Mouse (Mus musculus): ENCODE data around the gene Kif5c.

Gene Kif5c

DNA sequence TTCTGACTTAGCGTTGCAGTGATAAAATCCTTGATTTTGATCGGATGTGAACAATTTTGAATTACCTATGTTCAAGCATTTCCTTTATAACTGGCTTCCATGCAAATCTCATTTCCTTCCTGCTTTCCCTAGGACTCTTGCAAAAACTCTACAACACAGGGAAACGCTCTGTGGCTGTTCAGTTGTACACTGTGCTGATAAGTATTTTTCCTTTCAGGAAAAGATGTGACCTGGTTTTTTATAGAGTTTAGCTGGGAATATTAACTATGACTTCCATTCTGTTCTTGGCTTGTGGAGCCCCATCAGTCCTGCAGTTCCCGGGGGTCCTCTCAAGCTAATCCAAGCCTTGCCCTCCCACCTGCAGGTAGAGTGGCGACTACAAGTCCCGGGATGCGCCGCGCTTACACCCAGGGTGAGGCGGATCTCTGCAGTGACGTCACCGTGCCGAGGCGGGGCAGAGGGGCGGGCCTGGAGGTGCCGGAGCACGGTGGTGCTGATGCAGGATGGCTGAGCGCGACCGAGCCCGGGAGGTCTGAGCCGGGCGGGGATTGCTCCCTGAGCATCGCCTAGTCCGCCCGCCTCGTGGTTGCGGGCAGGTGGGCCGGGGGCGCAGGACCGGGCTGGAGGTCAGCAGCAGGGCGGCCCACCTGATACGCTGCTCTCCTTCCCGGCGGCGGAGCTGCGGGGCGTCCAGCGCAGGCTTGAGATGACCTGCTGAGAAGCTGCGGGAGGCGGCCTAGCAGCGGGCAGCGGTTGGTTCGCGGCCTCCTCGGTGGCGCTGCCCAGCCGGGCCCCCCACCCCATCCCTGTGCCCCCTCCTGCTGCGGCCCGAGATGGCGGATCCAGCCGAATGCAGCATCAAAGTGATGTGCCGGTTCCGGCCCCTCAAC is at the start of gene Kif5c:
Gene Kif5c (plus strand): TSS at position 470 of the 890 bp plus-strand sequence.
- DNase-seq (ENCODE audit: low spot score): peak; percentile 53

DNA sequence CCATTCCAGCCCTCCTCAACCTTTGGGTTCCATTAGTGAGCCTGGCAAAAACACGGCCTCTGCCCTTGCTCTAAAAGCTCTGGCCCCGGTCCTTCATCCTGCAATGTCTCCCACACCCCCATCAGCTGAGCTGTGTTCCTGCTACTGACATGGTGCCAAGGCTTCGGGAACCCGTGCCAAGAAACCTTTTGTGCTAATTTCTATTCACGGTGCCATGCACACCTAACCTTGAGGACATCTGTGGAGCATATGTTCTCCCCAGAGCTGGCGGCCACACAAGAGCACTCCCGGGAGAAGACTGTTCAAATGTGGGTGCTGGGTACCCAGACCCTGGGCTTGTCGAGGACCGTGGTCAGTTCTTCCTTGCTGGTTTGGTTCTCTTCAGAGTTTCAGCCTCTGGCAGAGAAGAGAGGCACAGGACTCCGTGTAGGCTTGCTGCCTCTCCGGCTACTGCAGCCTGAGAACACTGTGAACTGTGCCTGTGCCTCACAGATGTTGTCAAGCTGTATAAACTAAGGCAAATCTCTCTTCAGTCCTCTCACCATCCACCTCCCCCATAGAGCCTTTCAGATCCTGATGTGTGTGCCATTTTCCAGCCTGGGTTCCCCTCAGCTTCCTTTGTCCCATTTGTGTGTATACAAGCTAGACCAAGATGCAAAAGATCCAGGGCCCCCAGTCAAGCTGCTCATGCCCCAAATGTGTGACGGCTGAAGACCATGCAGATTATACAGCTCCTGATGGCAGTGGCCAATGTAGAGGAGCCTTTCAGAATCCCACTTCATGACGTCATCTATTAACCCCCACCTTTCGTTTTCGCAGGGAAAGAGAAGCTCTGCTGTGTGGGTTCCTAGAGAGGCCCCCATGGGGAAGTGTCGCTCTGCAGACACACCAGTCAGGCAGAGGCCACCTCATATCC is 49.0 kb upstream of the Kif5c start:
- no peak for DNase-seq (ENCODE audit: low spot score)

DNA sequence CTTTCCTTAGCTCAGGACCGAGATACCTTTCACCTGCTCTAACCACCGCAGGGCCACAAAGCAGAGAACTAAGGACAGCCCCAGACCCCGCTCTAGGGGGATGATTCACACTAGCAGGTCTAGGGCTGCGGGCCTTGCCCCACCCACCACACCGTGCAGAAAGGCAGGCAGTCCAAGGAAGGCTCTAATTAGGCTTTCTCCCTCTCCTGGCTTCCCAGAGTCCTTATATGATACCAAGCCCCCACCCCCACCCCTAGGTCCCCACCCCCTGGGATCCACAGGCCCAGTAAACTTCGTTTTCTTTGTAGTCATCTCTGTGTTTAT is 48.4 kb upstream of the Kif5c start:
- DNase-seq (ENCODE audit: low spot score): no peak

DNA sequence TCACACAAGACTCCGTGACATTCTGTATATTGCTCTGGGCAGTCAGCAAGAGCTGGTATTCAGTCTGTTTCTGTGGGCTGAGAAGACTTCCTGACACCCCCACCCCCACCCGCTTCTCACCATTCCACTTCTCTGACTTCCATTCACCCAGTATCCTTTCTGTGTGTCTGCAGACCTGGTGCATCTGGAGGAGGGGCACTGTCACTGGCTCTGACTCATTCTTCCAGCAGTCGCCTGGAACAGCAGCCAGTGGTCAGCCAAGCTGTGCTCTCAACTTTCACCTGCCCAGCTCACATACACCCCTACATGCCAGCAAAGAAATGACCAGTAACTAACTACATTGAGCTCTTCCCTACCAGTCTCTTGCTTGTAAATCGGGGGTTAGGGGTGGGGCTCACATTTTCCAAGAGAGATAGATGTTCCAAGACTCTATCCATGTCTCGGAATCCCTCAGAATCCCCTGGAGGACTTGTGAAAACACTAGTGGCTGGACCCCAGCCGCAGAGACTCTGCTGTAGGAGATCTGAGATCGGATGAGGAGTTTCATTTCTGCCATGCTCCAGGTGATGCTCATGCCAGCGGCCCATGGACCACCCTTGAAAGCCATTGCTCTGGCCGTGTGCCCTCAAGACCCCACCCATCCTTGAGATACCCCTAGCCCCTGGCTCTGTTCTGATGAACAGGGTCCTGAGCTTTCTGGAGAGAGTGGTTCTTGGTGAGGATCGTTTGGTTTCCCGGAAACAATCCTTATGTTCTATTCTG is 47.8 kb upstream of the Kif5c start:
- no peak for DNase-seq (ENCODE audit: low spot score)

DNA sequence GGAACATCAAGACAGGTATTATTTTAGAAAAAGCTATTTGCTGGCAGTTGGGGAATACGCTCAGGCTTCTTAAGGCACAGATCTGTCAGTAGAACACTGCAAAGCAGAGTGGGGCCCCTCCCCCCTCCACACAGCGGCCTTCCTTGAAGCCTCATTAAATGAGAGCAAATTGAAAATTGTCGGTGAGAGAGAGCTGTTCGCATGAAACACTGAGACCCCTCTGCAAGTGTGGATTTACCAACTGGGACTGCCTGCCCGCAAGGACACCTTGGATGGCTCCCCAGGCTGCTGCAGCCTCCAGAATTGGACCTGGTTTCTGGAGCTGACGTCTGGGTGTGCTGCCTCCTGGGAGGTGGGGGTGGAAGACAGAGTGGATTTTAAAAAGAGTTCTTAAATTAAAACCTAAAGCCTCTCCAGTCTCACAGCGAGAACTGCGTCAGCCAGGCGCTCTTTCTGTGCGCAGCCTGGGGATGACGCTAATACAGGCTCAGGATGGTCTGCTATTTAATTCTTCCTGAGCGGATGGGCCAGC is 46.9 kb upstream of the Kif5c start:
- DNase-seq (ENCODE audit: low spot score): no peak

DNA sequence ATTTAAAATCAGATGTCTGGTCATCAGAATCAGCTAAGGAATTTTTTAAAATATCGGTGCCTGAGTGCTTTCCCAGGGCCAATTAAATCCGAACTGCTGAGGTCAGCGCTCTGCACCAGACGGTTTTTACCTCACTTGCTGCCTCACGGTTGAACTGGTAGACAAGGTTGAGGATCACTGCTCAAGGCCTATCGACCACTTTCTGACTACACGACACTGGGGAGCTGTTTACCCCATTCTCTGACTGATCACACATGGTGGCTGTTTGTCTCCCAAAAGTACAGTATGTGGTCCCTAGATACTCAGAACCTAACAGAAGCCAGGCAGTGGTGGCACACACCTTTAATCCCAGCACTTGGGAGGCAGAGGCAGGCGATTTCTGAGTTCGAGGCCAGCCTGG is 46.4 kb upstream of the Kif5c start:
- no peak for DNase-seq (ENCODE audit: low spot score)

DNA sequence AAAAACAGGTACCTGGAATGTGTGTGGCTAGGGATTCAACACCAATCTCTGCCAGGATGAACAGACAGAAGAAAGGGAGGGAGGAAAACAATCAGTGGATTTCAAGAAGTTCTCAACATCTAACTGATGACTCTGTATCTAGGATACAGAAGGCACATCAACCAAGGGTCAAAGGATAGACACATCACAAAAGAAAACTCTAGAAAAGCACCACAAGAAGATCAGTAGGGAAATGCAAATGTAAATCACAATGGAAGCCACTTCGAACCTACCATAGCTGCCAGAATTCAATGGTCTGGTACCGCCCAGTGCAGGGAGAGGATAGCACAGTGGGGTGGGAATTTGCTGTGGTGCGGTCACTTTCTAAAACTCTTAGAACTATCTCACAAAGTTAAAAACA is 45.8 kb upstream of the Kif5c start:
- no peak for DNase-seq (ENCODE audit: low spot score)

DNA sequence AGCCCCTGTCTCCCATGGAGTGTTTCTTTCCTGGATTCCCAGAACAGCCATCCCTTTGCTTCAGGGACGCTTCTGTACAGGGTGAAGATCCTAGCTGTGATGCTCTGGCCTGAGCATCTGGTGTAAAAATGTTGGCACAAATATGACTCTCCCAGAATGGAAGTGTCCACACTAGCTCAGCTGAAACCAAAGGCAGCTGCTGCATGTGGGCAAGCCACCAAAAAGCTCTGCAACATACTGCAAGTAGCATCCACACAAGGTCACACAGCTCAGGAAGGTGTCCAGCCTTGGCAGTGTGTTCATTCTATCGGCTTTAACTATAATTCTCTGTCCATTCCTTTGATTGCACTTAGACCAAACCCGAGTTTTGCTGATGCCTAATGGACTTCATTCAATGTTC is 38.5 kb upstream of the Kif5c start:
- DNase-seq (ENCODE audit: low spot score): no peak

DNA sequence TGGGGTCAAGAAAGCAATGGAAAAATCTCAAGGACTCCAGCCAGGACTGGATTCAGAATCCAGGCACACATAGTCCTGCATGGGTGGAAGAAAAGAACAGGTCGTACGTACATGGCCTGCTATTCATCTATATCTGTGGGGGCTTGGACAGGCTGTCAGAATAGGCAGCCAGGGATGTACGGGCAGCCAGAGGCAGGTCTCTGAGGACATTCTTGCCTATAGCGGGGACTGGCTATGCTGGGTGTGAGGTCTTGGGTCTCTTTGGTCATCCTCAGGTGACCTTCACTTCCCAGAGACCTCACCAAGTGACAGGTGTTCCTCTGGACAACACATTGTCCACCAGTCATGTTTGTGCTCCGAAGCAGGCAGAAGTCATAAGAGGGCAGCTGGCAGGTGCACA is 36.6 kb upstream of the Kif5c start:
- no peak for DNase-seq (ENCODE audit: low spot score)

DNA sequence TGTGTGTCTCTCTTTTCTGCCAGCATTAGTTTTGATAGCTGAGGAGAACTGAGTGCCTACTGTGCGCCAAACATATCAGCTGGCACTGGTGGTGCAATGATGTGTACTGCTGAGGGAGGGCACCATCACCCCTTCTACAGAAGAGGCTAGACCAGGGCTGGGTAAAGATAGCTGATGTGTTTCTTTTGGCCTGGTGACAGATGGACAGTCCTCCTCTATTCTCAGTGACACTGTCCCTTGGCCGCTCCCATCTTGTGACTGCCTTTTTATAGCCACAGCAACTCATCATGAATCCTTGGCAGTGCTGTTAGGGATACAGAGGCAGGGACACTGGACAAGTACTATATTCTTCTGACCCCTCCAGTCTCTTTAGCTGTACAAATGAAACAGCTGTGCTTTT is 35.8 kb upstream of the Kif5c start:
- no peak for DNase-seq (ENCODE audit: low spot score)

DNA sequence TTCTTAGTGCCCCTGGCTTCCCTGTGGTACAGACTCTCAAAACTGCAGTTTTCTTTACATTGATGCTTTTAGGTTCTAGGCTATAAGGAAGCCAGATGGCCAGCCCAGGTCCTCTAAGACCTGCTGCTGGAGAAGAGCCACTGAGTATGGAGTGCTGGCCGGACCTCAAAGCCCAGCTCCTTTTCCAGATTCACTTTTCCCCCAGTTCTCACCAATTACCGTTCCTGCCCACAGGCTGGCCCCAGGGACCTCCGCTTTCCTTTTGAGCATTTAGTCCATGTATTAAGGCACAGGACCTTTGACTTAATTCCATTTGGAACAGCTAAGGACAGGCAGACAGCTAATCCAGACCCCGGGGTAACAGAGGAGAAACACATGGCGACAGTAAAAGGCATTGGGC is 28.6 kb upstream of the Kif5c start:
- DNase-seq (ENCODE audit: low spot score): no peak

DNA sequence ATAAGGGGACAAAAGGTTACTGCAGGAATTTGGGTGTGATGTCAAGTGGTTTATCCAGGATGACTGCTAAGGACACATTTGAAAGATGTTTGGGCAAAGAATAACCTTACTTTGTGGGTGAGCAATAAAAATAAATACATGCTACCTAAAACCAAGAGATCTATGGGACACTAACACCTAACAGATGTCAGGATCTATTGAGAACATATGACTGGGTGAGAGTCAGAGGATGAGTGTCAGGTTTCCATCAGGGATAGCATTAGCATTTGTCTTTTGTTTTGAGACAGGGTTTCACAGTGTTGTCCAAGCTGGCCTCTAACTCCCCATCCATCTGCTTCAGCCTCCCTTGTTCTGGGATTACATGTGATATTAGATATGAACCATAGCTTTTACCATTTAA is 26.2 kb upstream of the Kif5c start:
- DNase-seq (ENCODE audit: low spot score): no peak

DNA sequence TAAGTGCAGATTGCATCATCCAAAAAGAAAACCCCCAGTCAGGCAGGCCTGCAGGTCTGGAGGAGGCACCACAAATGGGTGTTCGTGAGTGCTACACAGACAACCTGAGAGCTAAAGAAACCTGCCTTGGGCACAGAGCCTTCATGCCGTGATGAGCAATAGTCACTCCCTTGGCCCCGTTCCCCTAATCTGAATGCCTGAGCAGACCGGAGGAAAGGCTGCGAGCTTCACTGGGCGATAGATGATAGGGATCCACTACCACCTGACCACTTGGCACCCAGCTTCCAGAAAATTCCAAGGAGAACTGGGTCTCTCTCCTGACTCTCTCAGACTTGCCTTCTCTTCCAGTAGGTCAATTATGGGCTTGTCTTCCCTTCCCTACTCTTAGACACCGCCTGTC is 24.2 kb upstream of the Kif5c start:
- DNase-seq (ENCODE audit: low spot score): no peak

DNA sequence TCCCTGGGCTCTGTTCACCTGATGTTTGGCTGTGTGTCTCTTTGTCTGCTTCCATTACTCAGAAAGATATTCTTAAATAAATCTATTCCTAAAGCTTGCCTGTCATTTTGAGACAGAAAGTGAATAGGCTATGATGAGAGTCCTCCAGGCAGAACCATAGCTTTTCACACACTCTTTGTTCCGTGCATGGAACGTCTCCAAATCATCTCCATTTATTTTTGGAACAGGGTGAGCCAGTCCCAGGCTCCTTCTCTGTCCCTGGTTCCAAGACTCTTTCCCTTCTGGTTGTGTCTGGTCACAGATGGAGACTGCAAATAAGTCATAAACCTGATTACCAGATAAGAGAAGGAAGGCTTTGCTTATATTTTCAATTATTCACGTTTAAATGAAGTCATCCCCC is 22.8 kb upstream of the Kif5c start:
- DNase-seq (ENCODE audit: low spot score): no peak

DNA sequence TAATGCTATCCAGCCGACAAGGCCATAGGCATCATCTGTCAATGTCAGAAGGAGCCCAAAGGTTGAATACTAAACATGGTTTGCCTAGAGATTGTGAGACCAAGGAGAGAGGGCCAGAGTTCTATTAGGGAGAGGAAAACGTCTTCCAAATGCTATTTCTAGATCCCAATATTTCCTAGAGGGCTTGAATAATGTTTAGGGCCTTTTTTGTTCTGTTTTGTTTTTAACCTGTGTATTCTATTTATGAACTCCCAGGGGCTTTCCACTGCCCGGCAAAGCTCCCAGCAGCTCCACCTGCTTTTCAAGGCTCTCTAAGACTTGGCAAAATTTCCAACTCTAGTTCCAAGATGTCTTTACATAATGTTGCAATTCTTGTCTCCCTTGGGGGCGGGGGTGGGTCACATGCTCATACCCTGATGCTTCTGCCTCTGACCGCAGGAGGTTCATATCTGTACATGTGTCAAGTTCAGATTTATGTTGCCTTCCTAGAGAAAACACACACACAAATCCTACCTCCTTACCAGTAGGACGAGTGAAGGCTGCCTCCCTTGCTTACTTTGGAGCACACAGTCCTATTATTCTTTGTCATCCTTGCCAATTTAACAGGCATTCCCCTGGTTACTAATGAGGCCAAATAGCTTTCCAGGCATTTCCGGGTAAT is 18.9 kb upstream of the Kif5c start:
- no peak for DNase-seq (ENCODE audit: low spot score)

DNA sequence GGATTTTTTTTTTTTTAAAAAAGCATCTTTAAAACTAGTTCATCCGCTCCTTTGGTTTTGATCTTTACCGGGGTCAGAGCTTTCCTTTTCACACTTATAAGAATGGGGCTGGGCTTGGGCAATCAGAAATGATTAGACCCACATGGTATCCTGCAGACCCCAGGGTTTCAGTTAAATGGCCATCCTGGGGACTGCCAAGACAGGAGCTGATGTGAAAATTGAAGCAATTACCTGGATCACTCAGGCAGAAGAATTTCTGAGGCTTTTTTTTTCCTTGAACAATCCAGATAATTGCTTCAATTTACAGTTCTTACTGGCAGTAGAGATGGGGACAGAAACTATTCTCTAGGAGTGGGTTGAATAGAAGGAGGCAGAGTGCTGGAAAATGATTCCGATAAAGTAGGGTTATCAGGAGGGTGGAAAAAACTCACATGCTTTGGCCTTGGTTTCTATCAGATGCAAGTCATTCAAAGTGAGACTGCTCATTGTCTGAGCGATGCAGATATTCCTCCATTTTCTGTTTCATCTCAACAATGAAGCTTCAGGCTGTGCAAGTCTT is 16.2 kb upstream of the Kif5c start:
- no peak for DNase-seq (ENCODE audit: low spot score)

DNA sequence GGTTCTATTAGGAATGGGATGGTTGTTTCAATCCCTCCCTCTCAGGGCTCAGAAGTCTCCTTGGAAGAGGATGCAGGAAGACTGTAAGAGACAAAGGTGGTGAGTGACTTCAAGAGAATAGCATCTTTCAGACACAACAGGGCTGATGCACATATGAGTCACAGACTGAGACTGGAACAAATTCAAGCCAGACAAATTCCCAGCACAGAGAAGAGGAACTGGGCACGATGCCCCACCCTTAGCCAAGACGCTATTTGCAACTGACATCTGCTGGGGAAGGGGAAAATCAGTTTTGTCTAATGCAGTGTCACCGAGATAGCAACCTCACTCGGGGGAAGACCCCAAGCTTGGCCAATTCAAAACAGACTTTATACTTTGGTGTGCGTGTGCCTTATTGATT is 9.5 kb upstream of the Kif5c start:
- no peak for DNase-seq (ENCODE audit: low spot score)

DNA sequence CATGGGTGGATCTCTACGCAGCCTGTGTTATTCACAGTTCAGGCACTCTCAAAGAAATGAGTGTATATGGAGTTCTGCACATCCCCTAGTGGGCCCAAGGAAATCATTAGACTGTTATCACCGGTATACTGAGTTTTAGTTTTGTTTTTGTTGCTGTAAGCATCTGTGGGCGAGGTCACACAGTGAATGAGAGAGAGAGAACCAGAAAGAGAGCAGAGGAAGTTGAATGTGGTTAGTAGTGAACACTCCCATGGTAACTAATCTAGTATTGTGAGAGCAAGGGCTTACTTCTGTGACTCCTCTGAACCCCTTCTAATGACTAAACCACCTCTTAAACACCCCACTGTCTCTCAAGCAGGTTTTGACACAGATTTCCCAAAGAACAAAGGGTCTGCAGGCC is 2.3 kb upstream of the Kif5c start:
- no peak for DNase-seq (ENCODE audit: low spot score)

DNA sequence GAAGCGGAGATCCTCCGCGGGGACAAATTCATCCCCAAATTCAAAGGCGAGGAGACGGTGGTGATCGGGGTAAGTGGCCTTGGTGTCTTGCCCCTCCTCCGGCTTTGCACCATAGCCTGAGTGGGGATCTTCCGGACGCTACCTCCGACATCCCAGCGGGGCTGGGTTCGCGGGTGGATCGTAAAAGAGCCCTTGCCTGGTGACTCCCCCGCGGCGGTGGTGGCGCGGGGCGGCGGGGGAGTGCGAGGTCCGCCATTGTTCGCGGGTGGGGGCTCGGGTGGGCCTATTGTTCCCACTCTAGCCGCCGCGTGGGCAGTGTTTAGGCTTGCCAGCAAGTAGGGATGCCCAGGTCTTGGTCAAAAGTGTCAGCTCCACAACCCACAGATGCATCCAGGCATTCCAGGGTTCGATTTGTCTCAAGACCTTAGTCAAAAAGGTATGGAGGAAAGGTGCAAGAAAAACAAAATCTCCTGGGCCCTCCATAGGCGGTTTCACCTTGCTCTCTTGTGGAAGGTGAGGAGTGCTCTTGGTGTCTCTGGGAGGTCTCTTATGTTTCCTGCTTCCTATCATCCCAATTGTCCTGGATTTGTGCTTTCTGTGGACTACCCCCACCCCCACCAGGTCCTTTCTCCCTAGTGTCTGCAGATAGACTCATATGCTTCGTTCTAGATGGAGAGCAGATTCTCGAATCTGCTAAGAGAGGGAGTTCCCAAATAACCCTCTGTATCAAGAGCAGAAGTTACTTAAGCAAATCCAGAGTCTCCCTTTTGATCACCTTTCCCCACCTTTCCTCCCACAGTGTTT is 823 bp downstream of the Kif5c start:
- DNase-seq (ENCODE audit: low spot score): no peak

DNA sequence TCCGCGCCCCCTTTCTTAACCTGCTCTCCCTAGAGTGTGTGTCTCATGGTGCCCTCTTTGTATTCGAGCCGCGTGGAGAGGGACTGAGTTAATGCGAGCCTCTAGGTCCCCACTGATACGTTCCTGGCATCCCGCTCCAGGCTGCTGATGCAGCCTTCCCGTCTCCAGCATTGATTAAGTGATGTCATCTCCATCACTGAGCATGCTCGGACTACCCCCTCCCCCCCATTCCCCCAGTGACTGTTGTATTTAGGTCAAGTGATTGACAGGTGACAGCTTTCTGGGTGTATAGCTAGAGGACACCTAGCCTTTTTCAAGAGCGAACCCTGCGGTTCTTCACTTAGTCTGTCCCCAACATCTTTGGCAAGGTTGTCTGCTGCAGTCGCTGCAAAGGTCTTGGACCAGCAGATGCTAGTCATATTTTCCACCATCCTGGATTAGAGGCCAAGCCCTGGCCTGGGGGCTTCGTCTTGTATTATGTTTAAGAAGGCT is 1.6 kb downstream of the Kif5c start:
- DNase-seq (ENCODE audit: low spot score): no peak

Data from spleen, adult 12 weeks (tissue).